Mouse (Mus musculus): ENCODE measurements around the gene Gprc5b. TPM values are rescaled to one million over a fixed set of nuclear protein-coding genes. Genes with fewer than 3 reads are reported as not detected.

The Gprc5b gene
- polyA plus RNA-seq, 1 experiment: 10.9 TPM

GRCm38 (mm10) chr7:119002501-119002900 is 7.5 kb upstream of the Gprc5b start:
- Histone ChIP-seq H3K4me1 (ENCODE audit: control insufficient read depth, insufficient read depth, low read length) (no peaks in the 10 kb centered on the region), H3K4me3 (ENCODE audit: insufficient read depth, low read length) (no peak overlapping the region), H3K27ac (ENCODE audit: insufficient read depth, low read length) (no peak overlapping the region)
- TF ChIP-seq CTCF (IDR thresholded peaks at IDR 0.05; ENCODE audit: borderline replicate concordance, insufficient read depth, low read length): no peak
- no peak for TF ChIP-seq POLR2A (IDR thresholded peaks at IDR 0.05; ENCODE audit: low read depth, low read length)

DNA sequence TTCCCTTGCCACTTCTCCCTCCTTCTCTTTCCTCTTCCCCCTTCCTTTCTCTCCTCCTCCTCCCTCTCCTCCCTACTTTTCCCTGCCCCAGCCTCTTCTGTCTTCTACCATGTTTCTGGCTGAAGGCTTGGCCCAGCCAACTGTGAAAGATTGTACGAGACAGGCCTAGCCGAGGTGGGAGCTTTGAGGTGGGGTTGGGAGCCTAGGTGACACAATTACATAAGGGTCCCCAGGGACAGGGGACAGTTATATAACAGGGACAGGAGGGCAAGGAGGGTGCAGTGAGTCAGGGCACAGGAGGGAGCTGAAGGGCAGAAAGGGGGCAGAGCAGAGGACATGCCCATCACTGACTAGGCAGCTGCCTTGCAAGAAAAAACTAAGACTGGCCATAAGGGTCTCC is 7.0 kb upstream of the Gprc5b start:
- H3K27ac ChIP-seq (ENCODE audit: insufficient read depth, low read length): no peak overlapping the region
- TF ChIP-seq POLR2A (IDR thresholded peaks at IDR 0.05; ENCODE audit: low read depth, low read length): no peak
- TF ChIP-seq CTCF (IDR thresholded peaks at IDR 0.05; ENCODE audit: borderline replicate concordance, insufficient read depth, low read length): no peak
- H3K4me3 ChIP-seq (ENCODE audit: insufficient read depth, low read length): no peak overlapping the region
- H3K4me1 ChIP-seq (ENCODE audit: control insufficient read depth, insufficient read depth, low read length): no peaks in the 10 kb centered on the region

- no peak overlapping the region for H3K27ac ChIP-seq (ENCODE audit: insufficient read depth, low read length)
- H3K4me3 ChIP-seq (ENCODE audit: insufficient read depth, low read length): no peak overlapping the region
- TF ChIP-seq POLR2A (IDR thresholded peaks at IDR 0.05; ENCODE audit: low read depth, low read length): no peak
- TF ChIP-seq CTCF (IDR thresholded peaks at IDR 0.05; ENCODE audit: borderline replicate concordance, insufficient read depth, low read length): no peak
- H3K4me1 ChIP-seq (ENCODE audit: control insufficient read depth, insufficient read depth, low read length): no peaks in the 10 kb centered on the region
These were observed 4.8 kb upstream of the Gprc5b start for GRCm38 (mm10) chr7:118999857-119000256.

- H3K4me3 ChIP-seq (ENCODE audit: insufficient read depth, low read length): no peak overlapping the region
- TF ChIP-seq CTCF (IDR thresholded peaks at IDR 0.05; ENCODE audit: borderline replicate concordance, insufficient read depth, low read length): peak; percentile 85
- TF ChIP-seq POLR2A (IDR thresholded peaks at IDR 0.05; ENCODE audit: low read depth, low read length): no peak
- H3K4me1 ChIP-seq (ENCODE audit: control insufficient read depth, insufficient read depth, low read length): no peaks in the 10 kb centered on the region
- no peak overlapping the region for H3K27ac ChIP-seq (ENCODE audit: insufficient read depth, low read length)
These were observed 1.3 kb upstream of the Gprc5b start for GRCm38 (mm10) chr7:118996137-118996837.

DNA sequence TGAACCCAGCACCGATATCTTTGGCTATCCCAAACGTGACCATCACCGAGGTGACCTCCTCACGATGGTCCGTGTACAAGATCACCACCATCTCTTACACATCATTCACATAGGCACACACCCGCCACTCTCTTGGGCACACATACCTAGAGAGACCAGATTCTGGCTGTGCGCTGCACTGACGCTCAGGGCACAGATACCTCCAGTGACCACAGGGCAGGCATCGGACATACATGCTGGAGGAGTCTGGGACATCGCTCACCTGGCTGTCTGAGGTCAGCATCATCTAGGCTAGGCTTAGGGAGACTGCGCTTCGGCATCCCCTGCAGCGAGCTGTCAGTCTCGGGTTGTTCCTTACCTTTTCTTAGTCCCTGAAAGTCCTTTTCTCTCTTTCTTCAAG is 660 bp upstream of the Gprc5b start:
- Histone ChIP-seq H3K27ac (ENCODE audit: insufficient read depth, low read length) (no peak overlapping the region), H3K4me1 (ENCODE audit: control insufficient read depth, insufficient read depth, low read length) (no peaks in the 10 kb centered on the region), H3K4me3 (ENCODE audit: insufficient read depth, low read length) (peak overlapping the region; percentile 23; the same call in 1 of the 2 replicates)
- TF ChIP-seq POLR2A (IDR thresholded peaks at IDR 0.05; ENCODE audit: low read depth, low read length) (no peak), CTCF (IDR thresholded peaks at IDR 0.05; ENCODE audit: borderline replicate concordance, insufficient read depth, low read length) (no peak)

DNA sequence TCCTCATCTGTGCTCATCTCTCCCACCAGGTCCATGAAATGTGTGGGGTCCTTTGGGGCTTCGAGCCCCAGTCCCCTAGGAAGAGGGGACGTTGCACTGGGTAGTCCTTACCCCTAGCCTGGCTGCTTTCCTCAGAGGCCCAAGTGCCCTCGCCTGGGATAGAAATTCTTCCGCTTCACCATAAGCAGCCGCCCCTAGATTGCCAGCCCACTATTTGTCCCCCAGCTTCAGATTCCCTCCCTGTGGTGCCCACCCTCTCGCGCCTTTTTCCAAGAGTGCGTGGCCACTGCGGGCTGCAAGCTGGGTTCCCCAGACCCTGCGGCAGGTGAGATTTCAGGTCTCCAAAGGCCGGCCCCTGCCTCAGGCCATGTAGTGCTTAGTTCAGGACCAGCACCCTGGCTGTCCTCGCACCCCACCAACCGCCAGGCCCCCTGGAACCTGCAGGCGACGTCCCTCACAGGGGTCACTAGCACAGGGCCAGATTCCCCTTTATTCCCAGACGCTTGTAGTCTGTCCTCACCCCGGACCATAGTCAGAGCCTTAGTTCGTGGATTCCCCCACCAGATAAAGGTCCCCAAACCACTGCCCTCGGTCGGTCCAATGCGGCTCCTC is 674 bp downstream of the Gprc5b start:
- H3K4me1 ChIP-seq (ENCODE audit: control insufficient read depth, insufficient read depth, low read length): no peaks in the 10 kb centered on the region
- H3K4me3 ChIP-seq (ENCODE audit: insufficient read depth, low read length): peak overlapping the region; percentile 84
- no peak for TF ChIP-seq POLR2A (IDR thresholded peaks at IDR 0.05; ENCODE audit: low read depth, low read length)
- no peak for TF ChIP-seq CTCF (IDR thresholded peaks at IDR 0.05; ENCODE audit: borderline replicate concordance, insufficient read depth, low read length)
- no peak overlapping the region for H3K27ac ChIP-seq (ENCODE audit: insufficient read depth, low read length)

DNA sequence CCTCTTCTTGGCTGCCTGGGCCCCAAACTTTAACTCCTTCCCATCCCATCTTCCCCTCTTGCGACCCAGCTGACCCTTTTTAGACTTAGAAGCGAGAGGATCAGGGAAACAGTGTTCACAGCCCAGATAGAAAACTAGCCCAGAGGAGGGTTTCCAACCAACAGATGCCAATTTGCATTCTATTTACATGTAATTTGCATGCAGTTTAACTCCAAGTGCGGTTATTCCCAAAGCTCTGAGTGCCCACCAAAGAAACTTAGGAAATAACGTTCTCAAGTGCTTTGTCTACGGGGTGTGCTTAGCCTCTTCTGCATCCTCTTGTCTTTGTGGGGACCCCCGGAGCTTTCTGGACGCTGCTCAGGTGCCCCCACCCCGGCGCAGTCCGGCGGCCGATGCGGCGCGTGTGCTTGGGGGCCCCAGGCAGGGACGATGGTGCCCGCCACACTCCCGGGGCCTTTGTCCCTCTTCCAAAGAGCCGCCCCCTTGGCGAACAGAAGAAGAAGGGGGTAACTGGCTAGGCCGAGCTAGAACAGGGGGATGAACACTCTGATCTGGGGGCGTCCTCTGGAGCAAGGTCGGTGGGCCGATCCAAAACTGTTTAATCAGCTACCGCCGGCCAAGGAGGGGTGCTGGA is 1.3 kb downstream of the Gprc5b start:
- Histone ChIP-seq H3K4me1 (ENCODE audit: control insufficient read depth, insufficient read depth, low read length) (no peaks in the 10 kb centered on the region), H3K4me3 (ENCODE audit: insufficient read depth, low read length) (peak overlapping the region; percentile 84), H3K27ac (ENCODE audit: insufficient read depth, low read length) (no peak overlapping the region)
- TF ChIP-seq POLR2A (IDR thresholded peaks at IDR 0.05; ENCODE audit: low read depth, low read length) (no peak), CTCF (IDR thresholded peaks at IDR 0.05; ENCODE audit: borderline replicate concordance, insufficient read depth, low read length) (no peak)

DNA sequence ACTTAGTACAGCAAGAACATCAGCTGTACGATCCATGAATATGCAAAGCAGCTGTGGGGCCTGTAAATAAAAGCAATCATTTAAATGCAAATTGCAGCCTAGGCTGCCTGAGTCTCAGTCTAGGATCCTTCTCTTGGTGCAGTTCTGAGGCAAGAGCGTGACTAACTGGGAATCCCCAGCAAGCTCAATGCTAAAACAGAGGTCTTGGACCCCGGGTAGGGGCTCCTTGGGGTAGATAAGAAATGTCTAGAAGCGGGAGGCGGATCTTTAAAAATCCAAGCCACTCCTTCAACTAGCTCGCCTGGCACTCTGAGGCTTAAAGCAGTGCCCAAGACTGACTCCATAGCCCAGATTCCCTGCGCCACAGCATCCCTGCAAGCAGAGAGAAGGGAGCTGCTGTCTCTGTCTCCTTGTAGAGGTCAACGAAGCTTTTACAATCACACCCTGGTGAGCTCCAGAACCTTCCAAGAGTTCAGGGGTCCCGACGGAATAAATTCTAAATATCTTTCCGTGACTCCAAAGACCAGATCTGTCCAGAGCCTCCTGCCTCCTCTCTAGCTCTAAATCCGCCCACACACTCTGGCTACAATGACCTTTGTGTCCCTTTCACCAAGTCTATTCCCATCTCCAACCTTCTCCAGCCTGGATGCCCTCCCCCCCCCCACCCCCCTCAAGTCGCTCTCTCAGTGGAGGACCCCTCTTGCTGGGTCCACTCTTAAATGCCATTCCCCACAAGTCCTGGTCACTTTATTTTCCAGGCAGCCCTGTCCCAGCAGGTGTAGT is 2.2 kb downstream of the Gprc5b start:
- Histone ChIP-seq H3K27ac (ENCODE audit: insufficient read depth, low read length) (no peak overlapping the region), H3K4me3 (ENCODE audit: insufficient read depth, low read length) (no peak overlapping the region), H3K4me1 (ENCODE audit: control insufficient read depth, insufficient read depth, low read length) (no peaks in the 10 kb centered on the region)
- TF ChIP-seq POLR2A (IDR thresholded peaks at IDR 0.05; ENCODE audit: low read depth, low read length): no peak

GRCm38 (mm10) chr7:118992080-118992560 is 2.9 kb downstream of the Gprc5b start:
- H3K4me3 ChIP-seq (ENCODE audit: insufficient read depth, low read length): no peak overlapping the region
- no peaks in the 10 kb centered on the region for H3K4me1 ChIP-seq (ENCODE audit: control insufficient read depth, insufficient read depth, low read length)
- H3K27ac ChIP-seq (ENCODE audit: insufficient read depth, low read length): no peak overlapping the region
- no peak for TF ChIP-seq POLR2A (IDR thresholded peaks at IDR 0.05; ENCODE audit: low read depth, low read length)
- no peak for TF ChIP-seq CTCF (IDR thresholded peaks at IDR 0.05; ENCODE audit: borderline replicate concordance, insufficient read depth, low read length)

Measured in embryonic fibroblast, embryonic 13.5 days (primary cell).